In the genomic region with DNA sequence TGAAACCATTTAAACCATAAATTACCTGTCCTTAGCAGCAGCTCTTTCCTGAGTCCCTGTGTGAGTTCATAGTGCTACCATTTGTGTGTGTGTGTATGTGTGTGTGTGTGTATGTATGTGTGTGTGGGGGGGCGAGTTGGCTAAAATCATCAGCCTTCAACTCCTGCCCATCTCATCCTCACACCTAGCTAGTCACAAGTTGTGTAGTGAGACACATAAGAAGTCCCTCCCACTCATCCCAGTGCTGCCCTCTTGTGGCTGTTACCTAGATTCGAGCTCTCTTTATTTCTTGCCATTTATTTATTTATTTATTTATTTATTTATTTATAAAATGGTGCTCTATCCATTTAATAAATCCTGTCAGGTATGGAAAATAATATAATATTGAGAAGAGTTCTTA, we compare ENCODE assay signal across 12 mouse cellular contexts.
A peak's percentile ranks its signal among the peaks of the same experiment; 100 is the strongest.
DNase-seq lines count a peak whose midpoint lies in the region; ATAC-seq and TF ChIP-seq lines count a peak whose summit lies in the region.
"Had no signal": no experiment of that assay in that cellular context is flagged by ENCODE, and none has a peak within 500 bp of the region (broad histone marks: within the 10 kb centered on the region; RNA-seq: fewer than 3 reads in every experiment).

No protein-coding gene starts in this region.

- H3K4me1 ChIP-seq in midbrain, embryonic 11.5 days (ENCODE audit: control insufficient read depth, insufficient read depth, low read length): no peaks in the 10 kb centered on the region
- H3K4me1 ChIP-seq in midbrain, embryonic 10.5 days: peaks cover 2% of the 10 kb centered on the region; the same call in 1 of the 2 replicates
- no peaks in the 10 kb centered on the region for H3K4me1 ChIP-seq in midbrain, embryonic 16.5 days (ENCODE audit: control insufficient read depth, insufficient read depth, low read length)
- H3K4me1 ChIP-seq: embryonic facial prominence, embryonic 12.5 days; limb, embryonic 10.5 days had no signal

- DNase-seq in heart, adult 18-20 months: peak; percentile 6 to 15
- DNase-seq in heart, adult 11 months: no peak
- peak; percentile 53 for DNase-seq in midbrain, embryonic 11.5 days (ENCODE audit: low spot score, missing footprints)
- no peak for DNase-seq in midbrain, embryonic 10.5 days (ENCODE audit: low spot score)
- DNase-seq in brain, embryonic 14.5 days (ENCODE audit: low read depth): no peak
- no peak for DNase-seq in urinary bladder, postnatal 10 days (ENCODE audit: low spot score)
- no peak for DNase-seq in layer of hippocampus, adult 11-12 months (ENCODE audit: low spot score)
- DNase-seq: lung, postnatal 4 days had no signal

- no peak overlapping the region for H3K4me3 ChIP-seq in midbrain, embryonic 11.5 days (ENCODE audit: low read depth, low read length)
- no peak overlapping the region for H3K4me3 ChIP-seq in midbrain, embryonic 10.5 days
- no peak overlapping the region for H3K4me3 ChIP-seq in midbrain, embryonic 16.5 days (ENCODE audit: low read depth, low read length)
- H3K4me3 ChIP-seq: embryonic facial prominence, embryonic 12.5 days; limb, embryonic 10.5 days had no signal

- no peaks in the 10 kb centered on the region for H3K36me3 ChIP-seq in midbrain, embryonic 11.5 days (ENCODE audit: control insufficient read depth, insufficient read depth, low read length)
- no peaks in the 10 kb centered on the region for H3K36me3 ChIP-seq in midbrain, embryonic 10.5 days
- H3K36me3 ChIP-seq in midbrain, embryonic 16.5 days (ENCODE audit: control insufficient read depth, insufficient read depth, low read length): no peaks in the 10 kb centered on the region
- H3K36me3 ChIP-seq: embryonic facial prominence, embryonic 12.5 days; limb, embryonic 10.5 days had no signal

- no peak overlapping the region for H3K9ac ChIP-seq in midbrain, embryonic 11.5 days (ENCODE audit: low read length)
- H3K9ac ChIP-seq in midbrain, embryonic 16.5 days (ENCODE audit: low read depth, low read length): no peak overlapping the region
- H3K9ac ChIP-seq: embryonic facial prominence, embryonic 12.5 days had no signal

- H3K27me3 ChIP-seq in midbrain, embryonic 11.5 days (ENCODE audit: control insufficient read depth, insufficient read depth, low read length): no peaks in the 10 kb centered on the region
- H3K27me3 ChIP-seq in midbrain, embryonic 10.5 days (ENCODE audit: low read depth, poor library complexity, severe bottlenecking): no peaks in the 10 kb centered on the region
- no peaks in the 10 kb centered on the region for H3K27me3 ChIP-seq in midbrain, embryonic 16.5 days (ENCODE audit: control insufficient read depth, insufficient read depth, low read depth, low read length)
- H3K27me3 ChIP-seq: embryonic facial prominence, embryonic 12.5 days had no signal

- no peaks in the 10 kb centered on the region for H3K9me3 ChIP-seq in midbrain, embryonic 11.5 days (ENCODE audit: control insufficient read depth, low read length)
- H3K9me3 ChIP-seq in midbrain, embryonic 10.5 days (replicated peaks): no peaks in the 10 kb centered on the region
- H3K9me3 ChIP-seq in midbrain, embryonic 16.5 days (replicated peaks; ENCODE audit: control insufficient read depth, low read length, poor library complexity, severe bottlenecking): no peaks in the 10 kb centered on the region
- H3K9me3 ChIP-seq: embryonic facial prominence, embryonic 12.5 days; limb, embryonic 10.5 days had no signal

- H3K4me2 ChIP-seq in midbrain, embryonic 11.5 days: no peak overlapping the region
- H3K4me2 ChIP-seq in midbrain, embryonic 16.5 days (ENCODE audit: low read length): no peak overlapping the region
- H3K4me2 ChIP-seq: embryonic facial prominence, embryonic 12.5 days had no signal

- ATAC-seq in midbrain, embryonic 11.5 days (ENCODE audit: low FRiP score): no peak
- ATAC-seq in midbrain, embryonic 16.5 days: 0 out of 2 replicates have a peak, but pooled peaks have one; percentile 21
- ATAC-seq: inflammation-experienced regulatory T-cells, adult 6 months had no signal

- WGBS in midbrain, embryonic 11.5 days: 91% methylated on average over 2 of the region's 2 CpGs
- 93% methylated on average over 2 of the region's 2 CpGs for WGBS in midbrain, embryonic 10.5 days
- 86% methylated on average over 2 of the region's 2 CpGs for WGBS in midbrain, embryonic 16.5 days

- TF ChIP-seq POLR2A in brain, embryonic 14.5 days (IDR thresholded peaks at IDR 0.05; ENCODE audit: borderline replicate concordance, extremely low read depth, insufficient read depth, insufficient read length, poor library complexity, severe bottlenecking): no peak

- TF ChIP-seq CTCF in brain, embryonic 14.5 days (IDR thresholded peaks at IDR 0.05; ENCODE audit: borderline replicate concordance, extremely low read depth, insufficient read depth, insufficient read length): peak; percentile 30; the same call in 1 of the 2 replicates

- H3K27ac ChIP-seq in midbrain, embryonic 11.5 days (ENCODE audit: low read depth, low read length): no peak overlapping the region
- H3K27ac ChIP-seq in midbrain, embryonic 10.5 days (replicated peaks): no peak overlapping the region
- H3K27ac ChIP-seq in midbrain, embryonic 16.5 days (ENCODE audit: low read length): no peak overlapping the region
- H3K27ac ChIP-seq: embryonic facial prominence, embryonic 12.5 days; limb, embryonic 10.5 days had no signal

Comparison
In these comparisons a context has a peak if more than half of its experiments do, and no peak if none do; other contexts are left out.
1. DNase-seq: peak in heart, adult 18-20 months (2 of 2) and midbrain, embryonic 11.5 days (single experiment); none in heart, adult 11 months (single experiment), midbrain, embryonic 10.5 days (single experiment), brain, embryonic 14.5 days (single experiment), urinary bladder, postnatal 10 days (single experiment) and layer of hippocampus, adult 11-12 months (single experiment).